Mouse (Mus musculus): ENCODE data around the gene Pla2g4b. TPM values are rescaled to one million over a fixed set of nuclear protein-coding genes. Genes with fewer than 3 reads are reported as not detected.

The Pla2g4b gene
- polyA plus RNA-seq, 1 experiment from 2014 or later, result 3.2 TPM

DNA sequence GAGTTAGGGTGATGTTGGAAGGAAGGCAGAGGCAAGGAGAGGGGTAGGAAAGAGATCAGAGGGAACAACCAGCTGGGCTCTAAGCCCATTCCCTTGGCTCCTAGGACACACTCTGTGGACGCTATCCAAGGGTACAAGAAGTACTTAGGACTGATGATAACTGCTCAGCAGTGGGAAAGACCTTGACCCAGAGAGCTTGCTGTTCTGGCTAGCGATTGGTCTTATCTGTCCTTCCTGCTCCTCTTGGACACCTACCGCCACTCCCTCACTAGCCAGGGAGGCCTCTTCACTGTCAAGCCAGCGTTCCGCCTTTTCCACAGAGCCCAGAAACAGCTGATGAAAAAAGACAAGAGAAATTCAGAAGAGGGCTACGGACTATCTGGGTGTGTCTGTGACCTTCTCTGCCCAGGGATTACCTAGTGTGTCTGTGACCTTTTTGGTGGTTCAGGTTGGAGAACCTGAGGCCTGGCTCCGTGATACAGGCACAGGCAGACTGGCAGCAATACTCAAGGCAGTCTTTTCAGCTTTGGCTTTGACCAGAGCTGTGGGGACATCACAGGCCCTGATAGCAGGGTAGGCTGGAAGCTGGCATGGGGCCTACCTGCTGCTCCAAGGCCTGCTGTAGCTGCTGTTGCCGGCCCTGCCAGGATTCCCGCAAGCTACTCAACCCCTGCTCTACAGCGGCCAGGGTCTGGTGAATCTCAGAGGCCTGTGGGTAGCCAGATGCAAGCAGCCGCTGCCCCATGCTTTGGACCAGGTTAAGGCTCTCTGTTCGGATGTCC, 21.7 kb downstream of the Pla2g4b start:
- Histone ChIP-seq H3K27me3 (ENCODE audit: insufficient read depth, poor library complexity, severe bottlenecking) (no peaks in the 10 kb centered on the region), H3K27ac (no peak overlapping the region), H3K9me3 (no peaks in the 10 kb centered on the region), H3K4me3 (no peak overlapping the region), H3K4me1 (replicated peaks) (0 out of 2 replicates have a peak, but pooled peaks cover 6% of the 10 kb centered on the region), H3K36me3 (no peaks in the 10 kb centered on the region)
- no peak for DNase-seq (ENCODE audit: low spot score)
- 89% methylated on average over 12 of the region's 12 CpGs for WGBS

DNA sequence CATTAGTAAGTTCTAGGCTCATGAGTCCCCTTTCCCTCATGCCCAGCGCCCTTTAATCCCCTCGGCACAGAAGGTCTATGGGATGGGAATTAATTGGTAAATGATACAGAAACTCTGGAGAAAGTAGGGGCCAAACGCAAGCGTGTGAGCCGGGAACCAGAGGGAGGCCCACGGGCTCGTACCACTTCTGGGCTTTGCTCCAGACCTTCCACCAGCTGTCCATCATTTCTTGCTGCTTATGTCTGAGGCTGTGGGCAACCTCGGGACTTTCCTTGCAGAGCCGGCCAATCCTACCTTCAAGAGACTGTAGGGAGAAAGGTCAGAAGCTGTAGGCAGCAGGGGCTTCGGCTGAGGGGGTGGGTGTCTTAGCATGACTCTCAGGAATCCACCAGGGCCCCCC, 22.7 kb downstream of the Pla2g4b start:
- no peaks in the 10 kb centered on the region for H3K27me3 ChIP-seq (ENCODE audit: insufficient read depth, poor library complexity, severe bottlenecking)
- 91% methylated on average over 10 of the region's 10 CpGs for WGBS
- no peak overlapping the region for H3K4me3 ChIP-seq
- no peaks in the 10 kb centered on the region for H3K9me3 ChIP-seq
- H3K27ac ChIP-seq, result no peak overlapping the region
- 0 out of 2 replicates have a peak, but pooled peaks cover 16% of the 10 kb centered on the region for H3K4me1 ChIP-seq (replicated peaks)
- H3K36me3 ChIP-seq, result no peaks in the 10 kb centered on the region
- no peak for DNase-seq (ENCODE audit: low spot score)

DNA sequence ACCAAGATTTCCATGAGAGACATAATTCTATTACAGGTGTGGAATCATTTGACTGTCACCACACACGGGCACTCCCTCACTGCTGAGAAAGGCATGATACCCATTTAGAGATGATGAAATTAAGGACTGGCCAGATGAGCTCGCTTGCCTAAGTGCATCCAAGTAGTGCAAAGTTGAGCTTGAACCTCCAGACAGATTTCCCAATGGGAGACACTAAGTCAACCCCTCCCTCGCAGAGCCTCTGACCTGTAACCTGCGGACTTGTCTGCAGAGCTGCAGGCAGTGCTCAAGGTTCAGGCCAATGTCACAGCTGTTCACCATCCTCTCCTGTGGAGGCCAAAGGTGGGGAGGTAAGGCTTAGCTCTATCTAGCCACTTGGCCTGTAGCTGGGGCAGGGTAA, 25.6 kb downstream of the Pla2g4b start:
- H3K36me3 ChIP-seq, result no peaks in the 10 kb centered on the region
- H3K4me1 ChIP-seq (replicated peaks), result peaks cover 28% of the 10 kb centered on the region; the same call in 1 of the 2 replicates
- no peak for DNase-seq (ENCODE audit: low spot score)
- no peaks in the 10 kb centered on the region for H3K9me3 ChIP-seq
- WGBS, result 85% methylated on average over 4 of the region's 4 CpGs
- H3K4me3 ChIP-seq, result no peak overlapping the region
- no peak overlapping the region for H3K27ac ChIP-seq
- H3K27me3 ChIP-seq (ENCODE audit: insufficient read depth, poor library complexity, severe bottlenecking), result no peaks in the 10 kb centered on the region

DNA sequence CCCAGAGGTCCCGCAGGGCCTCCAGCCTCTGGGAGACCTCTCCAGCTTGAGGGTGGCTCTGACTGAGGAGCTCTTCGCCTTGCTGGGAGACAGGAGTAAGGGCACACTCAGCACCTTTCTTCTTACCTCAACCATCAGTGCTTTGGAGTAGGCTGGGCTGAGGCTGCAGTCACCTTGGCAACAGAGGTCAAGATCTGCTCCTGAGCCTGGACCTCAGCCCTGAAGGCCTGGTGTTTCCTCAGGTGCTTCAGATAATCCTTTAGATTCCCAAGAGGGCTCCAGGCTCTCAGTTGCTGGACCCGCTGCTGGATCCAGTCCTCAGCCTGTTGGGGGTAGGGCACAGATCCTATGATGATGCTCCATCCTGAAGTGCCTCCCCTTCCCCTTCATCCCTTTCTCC, 26.2 kb downstream of the Pla2g4b start:
- Histone ChIP-seq H3K9me3 (no peaks in the 10 kb centered on the region), H3K4me1 (replicated peaks) (peaks cover 29% of the 10 kb centered on the region; the same call in 1 of the 2 replicates), H3K4me3 (no peak overlapping the region), H3K36me3 (no peaks in the 10 kb centered on the region), H3K27ac (no peak overlapping the region), H3K27me3 (ENCODE audit: insufficient read depth, poor library complexity, severe bottlenecking) (no peaks in the 10 kb centered on the region)
- DNase-seq (ENCODE audit: low spot score), result no peak
- WGBS, result 82% methylated on average over 3 of the region's 3 CpGs

DNA sequence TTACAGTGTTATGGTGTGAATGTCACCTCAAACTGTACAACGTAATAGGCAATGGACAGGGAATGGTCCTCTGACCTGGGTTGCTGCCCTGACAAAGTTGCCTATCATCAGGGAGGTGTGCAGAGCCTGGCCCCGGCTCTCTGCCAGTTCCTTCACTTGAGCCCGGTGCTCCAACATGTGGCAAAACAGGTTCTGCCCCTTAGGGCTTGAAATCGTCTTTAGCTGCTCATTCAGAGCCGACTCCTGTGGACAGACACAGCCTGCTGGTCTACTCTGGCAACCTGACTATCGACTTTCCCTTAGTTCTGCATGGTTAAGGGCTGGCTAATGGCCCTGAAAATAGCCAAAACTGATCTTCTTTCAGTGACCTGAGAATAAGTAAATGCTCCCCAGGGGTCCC, 27.0 kb downstream of the Pla2g4b start:
- Histone ChIP-seq H3K27me3 (ENCODE audit: insufficient read depth, poor library complexity, severe bottlenecking) (no peaks in the 10 kb centered on the region), H3K27ac (no peak overlapping the region), H3K4me1 (replicated peaks) (peaks cover 29% of the 10 kb centered on the region; the same call in 1 of the 2 replicates), H3K9me3 (no peaks in the 10 kb centered on the region), H3K36me3 (no peaks in the 10 kb centered on the region), H3K4me3 (no peak overlapping the region)
- no peak for DNase-seq (ENCODE audit: low spot score)
- 70% methylated on average over 6 of the region's 6 CpGs for WGBS

DNA sequence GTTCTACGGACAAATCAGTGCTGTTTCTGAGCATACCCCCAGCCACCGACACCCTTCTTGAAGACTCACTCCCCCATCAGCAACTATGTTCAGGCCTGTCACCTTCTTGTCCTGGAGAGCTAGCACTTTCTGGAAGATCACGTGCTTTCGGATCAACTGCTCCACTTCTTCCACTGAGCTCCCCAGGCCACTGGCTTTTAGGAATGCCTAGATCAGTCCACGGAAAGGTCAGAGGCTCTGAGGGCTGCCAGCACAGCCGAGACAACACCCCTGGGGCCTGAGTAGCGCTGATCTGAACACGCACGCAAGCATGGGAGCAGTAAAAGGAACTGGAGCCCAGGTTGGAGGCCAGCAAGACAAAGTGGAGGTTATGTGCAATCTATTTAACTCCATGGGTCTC, 27.4 kb downstream of the Pla2g4b start:
- Histone ChIP-seq H3K4me1 (replicated peaks) (peaks cover 29% of the 10 kb centered on the region; the same call in 1 of the 2 replicates), H3K27me3 (ENCODE audit: insufficient read depth, poor library complexity, severe bottlenecking) (no peaks in the 10 kb centered on the region), H3K36me3 (no peaks in the 10 kb centered on the region), H3K4me3 (no peak overlapping the region), H3K9me3 (no peaks in the 10 kb centered on the region), H3K27ac (no peak overlapping the region)
- WGBS, result 71% methylated on average over 9 of the region's 9 CpGs
- DNase-seq (ENCODE audit: low spot score), result no peak

DNA sequence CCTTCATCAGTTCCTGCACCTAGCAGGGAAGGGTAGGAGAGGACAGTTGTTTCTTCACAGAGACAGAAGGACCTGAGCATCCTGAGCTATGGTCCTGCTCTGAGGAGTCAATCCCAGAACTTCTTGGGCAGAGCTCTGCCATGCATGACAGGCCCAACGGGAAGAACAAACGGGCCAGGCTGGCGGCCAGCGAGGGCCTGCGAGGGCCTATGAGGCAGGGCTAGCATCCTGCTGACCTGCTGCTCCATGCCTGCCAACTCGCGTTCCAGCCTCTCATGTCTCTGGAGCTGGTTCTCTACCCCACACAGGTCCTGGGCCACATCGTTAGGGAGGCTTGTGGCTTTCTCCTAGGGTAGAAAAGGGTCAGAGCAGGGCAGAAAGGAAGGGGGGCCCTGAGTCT, 29.0 kb downstream of the Pla2g4b start:
- WGBS, result 80% methylated on average over 8 of the region's 8 CpGs
- Histone ChIP-seq H3K36me3 (no peaks in the 10 kb centered on the region), H3K9me3 (no peaks in the 10 kb centered on the region), H3K4me3 (no peak overlapping the region), H3K27me3 (ENCODE audit: insufficient read depth, poor library complexity, severe bottlenecking) (no peaks in the 10 kb centered on the region), H3K4me1 (replicated peaks) (peaks cover 35% of the 10 kb centered on the region), H3K27ac (peak overlapping the region; percentile 29; the same call in 1 of the 2 replicates)
- no peak for DNase-seq (ENCODE audit: low spot score)

DNA sequence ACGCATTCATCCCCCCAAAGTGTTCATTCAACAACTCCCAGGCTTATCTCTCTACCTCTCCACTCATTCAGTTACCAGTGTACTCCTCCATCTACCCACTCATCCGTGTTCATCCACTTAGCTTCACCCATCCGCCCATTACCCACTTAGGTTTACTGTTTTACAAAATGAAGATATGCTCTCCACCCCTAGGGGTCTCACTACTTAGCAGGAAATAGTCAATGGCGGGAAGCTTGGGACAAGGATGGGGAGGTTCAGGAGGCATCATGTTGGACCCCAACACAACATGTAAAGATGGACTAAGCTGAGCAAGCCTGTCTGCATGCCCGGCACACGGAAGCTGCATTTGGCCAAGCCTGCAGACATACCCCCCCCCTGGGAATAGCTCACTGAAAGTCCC, 31.4 kb downstream of the Pla2g4b start:
- DNase-seq (ENCODE audit: low spot score), result no peak
- peaks cover 55% of the 10 kb centered on the region for H3K4me1 ChIP-seq (replicated peaks)
- H3K4me3 ChIP-seq, result no peak overlapping the region
- no peaks in the 10 kb centered on the region for H3K36me3 ChIP-seq
- no peaks in the 10 kb centered on the region; the same call in 1 of the 2 replicates for H3K27me3 ChIP-seq (ENCODE audit: insufficient read depth, poor library complexity, severe bottlenecking)
- WGBS, result 83% methylated on average over 6 of the region's 6 CpGs
- no peaks in the 10 kb centered on the region for H3K9me3 ChIP-seq
- no peak overlapping the region for H3K27ac ChIP-seq

DNA sequence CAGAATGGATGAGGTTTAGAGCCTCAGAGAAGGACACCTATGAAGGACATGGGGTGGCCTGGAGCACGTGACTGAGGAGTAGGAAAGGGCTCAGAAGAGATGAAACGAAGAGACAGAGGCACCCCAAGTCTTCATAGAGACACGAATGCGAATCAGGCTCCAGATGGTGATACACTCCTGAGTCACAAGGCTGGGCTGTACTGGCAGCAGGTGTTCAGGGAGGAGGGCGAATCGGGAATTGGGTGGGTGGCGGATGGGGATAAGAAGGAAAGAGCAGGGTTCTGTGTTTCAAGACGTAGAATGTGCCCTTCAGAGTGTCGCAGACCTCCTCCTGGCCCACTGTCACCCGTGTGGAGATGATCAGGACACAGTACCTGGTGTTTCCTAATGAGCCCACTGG, 32.0 kb downstream of the Pla2g4b start:
- Histone ChIP-seq H3K4me3 (no peak overlapping the region), H3K27me3 (ENCODE audit: insufficient read depth, poor library complexity, severe bottlenecking) (peaks cover under 1% of the 10 kb centered on the region; the same call in 1 of the 2 replicates), H3K27ac (no peak overlapping the region), H3K9me3 (no peaks in the 10 kb centered on the region), H3K4me1 (replicated peaks) (peaks cover 50% of the 10 kb centered on the region), H3K36me3 (no peaks in the 10 kb centered on the region)
- WGBS, result 89% methylated on average over 10 of the region's 10 CpGs
- DNase-seq (ENCODE audit: low spot score), result no peak

DNA sequence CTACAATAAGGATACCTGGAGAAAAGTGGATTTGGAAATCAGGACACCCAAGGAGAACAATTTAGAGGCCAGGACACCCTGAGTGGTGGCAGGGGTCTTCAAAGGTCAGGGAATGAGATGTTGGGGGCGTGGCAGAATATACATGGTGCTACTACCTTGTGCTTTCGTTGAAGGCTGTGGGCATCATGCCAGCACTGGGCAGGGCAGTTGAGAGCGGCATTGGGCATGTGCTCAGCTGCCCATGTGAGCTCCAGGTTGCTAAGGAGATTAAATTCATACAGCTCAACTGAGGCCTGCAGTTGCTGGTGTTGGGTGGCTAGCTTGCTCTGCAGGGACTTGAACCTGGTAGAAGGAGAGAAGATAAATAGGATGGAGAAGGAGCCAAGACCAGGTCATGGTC, 33.0 kb downstream of the Pla2g4b start:
- no peaks in the 10 kb centered on the region for H3K36me3 ChIP-seq
- H3K4me3 ChIP-seq, result no peak overlapping the region
- no peak for DNase-seq (ENCODE audit: low spot score)
- H3K9me3 ChIP-seq, result no peaks in the 10 kb centered on the region
- WGBS, result 91% methylated on average over 3 of the region's 3 CpGs
- no peak overlapping the region for H3K27ac ChIP-seq
- H3K27me3 ChIP-seq (ENCODE audit: insufficient read depth, poor library complexity, severe bottlenecking), result peaks cover 3% of the 10 kb centered on the region; the same call in 1 of the 2 replicates
- H3K4me1 ChIP-seq (replicated peaks), result peaks cover 46% of the 10 kb centered on the region

DNA sequence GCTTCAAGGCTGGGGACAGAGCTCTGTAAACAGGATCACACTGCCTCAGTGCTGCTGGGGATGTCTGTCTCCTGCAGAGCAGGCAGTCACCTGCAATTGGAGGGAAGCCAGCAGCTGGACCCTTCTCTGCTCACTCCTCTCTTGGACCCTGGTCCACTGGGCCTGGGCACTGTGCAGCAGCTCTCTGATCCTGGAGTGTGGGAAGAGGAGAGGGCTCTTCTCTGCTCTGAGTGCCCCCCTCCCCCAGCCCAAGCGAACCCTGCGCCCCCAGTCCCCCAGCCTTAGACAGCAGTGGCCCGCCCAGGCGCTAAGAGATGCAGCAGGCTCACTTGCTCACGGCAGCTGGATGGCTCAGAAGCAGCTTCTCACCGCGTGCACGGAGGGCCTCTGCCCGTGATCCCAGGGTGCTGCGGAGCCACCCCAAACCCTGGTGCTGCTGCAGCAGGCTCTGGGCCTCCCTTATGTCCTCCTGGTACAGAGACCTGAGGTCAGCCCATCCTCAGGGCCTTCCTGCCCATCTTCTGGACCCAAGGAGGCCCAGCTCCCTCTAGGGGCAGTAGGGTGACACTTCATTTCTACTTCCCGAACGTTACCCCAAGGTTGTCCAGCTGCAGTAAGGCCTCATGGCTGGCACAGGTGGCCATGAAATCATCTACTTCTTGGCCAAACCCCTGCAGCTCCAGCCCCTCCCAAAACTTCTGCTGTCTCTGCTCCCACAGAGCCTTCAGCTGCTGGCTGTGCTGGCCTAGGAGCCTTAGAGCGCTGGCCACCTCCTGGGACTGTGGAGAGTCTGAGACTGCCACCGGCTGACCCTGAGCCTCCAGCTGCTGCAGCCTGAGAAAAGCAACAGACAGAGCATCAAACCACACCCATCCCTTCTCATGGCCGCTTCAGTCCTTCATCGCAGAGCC, 35.6 kb downstream of the Pla2g4b start:
- Histone ChIP-seq H3K4me1 (replicated peaks) (peaks cover 34% of the 10 kb centered on the region), H3K27ac (peak overlapping the region; percentile 74), H3K4me3 (peak overlapping the region; percentile 11; the same call in 1 of the 2 replicates), H3K36me3 (no peaks in the 10 kb centered on the region), H3K9me3 (no peaks in the 10 kb centered on the region), H3K27me3 (ENCODE audit: insufficient read depth, poor library complexity, severe bottlenecking) (peaks cover 9% of the 10 kb centered on the region)
- peak; percentile 53 for DNase-seq (ENCODE audit: low spot score)
- WGBS, result 37% methylated on average over 16 of the region's 16 CpGs

DNA sequence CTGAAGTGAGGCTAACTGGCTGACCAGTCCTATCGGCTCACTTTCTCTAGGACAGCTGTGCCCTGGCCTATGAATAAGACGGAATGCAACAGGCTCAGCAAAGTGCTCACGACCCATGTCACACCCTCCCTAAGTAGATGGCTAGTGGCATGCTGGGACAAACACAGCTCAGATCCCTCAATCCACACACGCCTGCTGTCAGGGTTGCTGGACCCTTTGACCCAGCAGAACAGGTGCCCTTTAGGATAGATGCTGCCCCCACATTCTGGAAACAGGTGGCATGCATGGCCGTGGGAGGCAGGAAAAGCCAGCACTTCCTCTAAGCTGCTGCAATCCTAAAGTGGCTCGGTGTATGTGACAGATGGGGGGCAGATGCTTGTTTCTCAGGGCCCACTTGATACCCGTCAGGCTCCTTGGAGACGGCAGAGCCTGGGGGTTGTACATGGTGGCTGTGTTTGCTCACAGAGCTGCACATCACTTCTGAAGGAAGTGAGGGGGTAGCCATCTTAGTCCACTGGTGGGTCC, 36.3 kb downstream of the Pla2g4b start:
- WGBS, result 66% methylated on average over 8 of the region's 8 CpGs
- DNase-seq (ENCODE audit: low spot score), result no peak
- no peak overlapping the region for H3K27ac ChIP-seq
- H3K4me1 ChIP-seq (replicated peaks), result peaks cover 33% of the 10 kb centered on the region
- peaks cover 16% of the 10 kb centered on the region for H3K27me3 ChIP-seq (ENCODE audit: insufficient read depth, poor library complexity, severe bottlenecking)
- no peaks in the 10 kb centered on the region for H3K9me3 ChIP-seq
- no peaks in the 10 kb centered on the region for H3K36me3 ChIP-seq
- H3K4me3 ChIP-seq, result no peak overlapping the region
